Mouse (Mus musculus) cerebellum, postnatal 36 days (tissue): ENCODE measurements around the gene Gabra2.

Experiments
- DNase-seq, 2 experiments: peaks; one replicate each; pipeline ENCODE4 v3.0.0; 2021 to 2022; ENCODE audit warnings: mixed read lengths in 2 of 2

Gene Gabra2

DNA sequence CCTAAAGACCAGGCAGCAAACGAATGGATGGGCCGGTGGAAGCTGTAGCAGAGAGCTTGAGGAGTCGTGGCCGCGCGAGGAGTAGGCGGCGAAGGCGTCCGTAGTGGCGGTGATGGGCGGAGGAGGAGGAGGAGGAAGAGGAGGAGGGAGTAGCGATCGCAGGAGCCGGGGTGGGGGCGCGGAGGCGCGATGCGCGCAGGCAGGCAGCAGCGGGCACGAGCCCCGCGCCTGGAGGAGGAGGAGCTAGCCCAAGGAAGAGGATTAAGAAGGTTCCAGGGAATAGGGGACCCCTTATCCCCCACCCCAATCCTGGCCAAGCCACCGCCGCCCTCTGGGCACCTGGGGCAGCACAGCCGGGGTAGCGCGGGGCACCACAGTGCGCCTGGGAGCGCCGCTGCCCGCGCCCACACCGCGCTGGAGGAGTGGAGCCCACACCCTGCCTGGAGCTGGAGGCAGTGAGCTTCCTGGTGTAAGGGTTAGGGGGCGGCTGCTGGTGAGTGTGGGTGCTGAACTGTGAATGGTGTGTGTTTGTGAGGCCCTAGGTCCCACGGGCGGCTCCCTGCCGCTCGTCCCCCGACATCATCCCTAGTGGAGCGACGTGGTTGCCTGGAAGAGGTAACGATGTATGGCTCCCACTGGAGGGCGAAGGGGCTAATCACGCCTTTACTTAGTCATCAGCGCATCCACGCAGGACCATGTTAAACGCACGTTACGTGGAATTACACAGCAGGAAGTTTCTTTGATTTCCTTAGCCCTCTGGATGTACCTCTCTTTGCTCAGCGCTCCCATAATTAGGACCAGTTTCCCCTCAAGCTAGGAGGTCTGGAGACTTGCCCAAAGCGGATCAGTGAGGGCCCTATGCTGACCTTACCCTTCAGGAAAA, at the start of gene Gabra2:
Gene Gabra2, minus strand, starts transcription at position 125 of the 883 bp plus-strand sequence.
- peak; percentile 41 to 48 for DNase-seq

- no peak for DNase-seq
These were observed 41.0 kb upstream of the Gabra2 start for GRCm38 (mm10) chr5:71136691-71137090.

DNA sequence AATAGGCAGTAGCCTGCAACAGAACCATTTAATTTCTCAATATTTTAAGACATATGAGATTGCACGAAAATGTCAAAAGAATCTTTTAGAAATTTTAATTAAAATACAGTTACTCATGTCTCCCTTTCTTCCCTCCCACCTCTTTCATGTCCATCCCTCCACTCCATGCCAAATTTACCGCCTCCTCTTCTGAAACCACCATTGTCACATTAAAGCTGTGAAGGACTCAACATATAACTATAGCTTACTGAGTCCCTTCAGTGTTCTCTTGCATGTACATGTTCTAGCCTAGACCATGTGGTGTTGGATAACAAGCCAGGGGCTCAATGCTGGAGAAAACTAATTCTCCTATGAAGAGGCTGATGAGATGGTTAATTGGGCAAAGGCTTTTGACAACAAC, 40.2 kb upstream of the Gabra2 start:
- no peak for DNase-seq

GRCm38 (mm10) chr5:71127721-71128120, 32.1 kb upstream of the Gabra2 start:
- no peak for DNase-seq

- no peak for DNase-seq
These were observed 19.6 kb upstream of the Gabra2 start for GRCm38 (mm10) chr5:71115216-71115615.

DNA sequence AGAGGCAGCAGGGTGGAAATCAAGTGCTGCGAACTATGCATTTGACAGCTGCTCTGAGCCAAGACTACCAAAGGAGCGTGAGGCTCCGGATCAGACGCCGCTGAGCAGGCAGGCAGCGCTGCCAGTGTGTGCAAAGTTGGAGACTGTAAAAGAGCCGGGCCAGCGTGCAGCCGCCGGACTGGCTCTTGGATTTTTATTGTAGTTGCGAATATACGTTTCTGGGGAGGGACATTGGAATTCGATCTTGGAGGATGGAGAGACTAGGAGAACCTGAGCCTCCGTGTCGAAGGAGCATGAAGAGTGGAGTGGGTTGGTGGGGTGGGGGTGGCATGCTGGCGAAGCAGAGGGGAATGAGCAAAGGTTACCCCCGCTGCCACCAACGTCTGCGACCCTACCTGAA, 469 bp downstream of the Gabra2 start:
- peak; percentile 33 to 42 for DNase-seq

DNA sequence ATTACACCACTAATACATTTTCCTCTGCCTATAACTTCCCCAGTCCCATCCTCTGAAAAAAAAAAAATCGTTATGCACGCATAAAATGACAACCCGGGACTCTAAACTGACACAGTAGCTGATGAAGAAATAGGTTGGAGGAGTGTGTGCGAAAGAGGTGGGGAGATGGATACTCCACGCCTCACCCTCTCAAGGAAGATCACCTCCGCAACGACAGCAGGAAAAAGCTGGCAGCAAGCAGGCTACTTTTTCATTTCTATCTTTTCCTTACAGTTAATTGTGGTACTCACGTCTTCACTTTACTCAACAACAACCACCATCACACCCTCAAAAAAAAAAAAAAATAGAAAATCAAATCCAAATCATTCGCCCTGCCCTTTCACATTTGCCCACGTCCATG, 873 bp downstream of the Gabra2 start:
- peak in 1 of 2 experiments; percentile 3 for DNase-seq

- DNase-seq, result no peak
These were observed 1.8 kb downstream of the Gabra2 start for GRCm38 (mm10) chr5:71093807-71094206.

- no peak for DNase-seq
These were observed 3.2 kb downstream of the Gabra2 start for GRCm38 (mm10) chr5:71092475-71092874.

GRCm38 (mm10) chr5:71091926-71092325, 3.7 kb downstream of the Gabra2 start:
- no peak for DNase-seq

GRCm38 (mm10) chr5:71078861-71079260, 16.8 kb downstream of the Gabra2 start:
- no peak for DNase-seq

GRCm38 (mm10) chr5:71061696-71062095, 34.0 kb downstream of the Gabra2 start:
- no peak for DNase-seq

- DNase-seq, result no peak
These were observed 37.6 kb downstream of the Gabra2 start for GRCm38 (mm10) chr5:71058047-71058446.

GRCm38 (mm10) chr5:71037352-71037751, 58.3 kb downstream of the Gabra2 start:
- DNase-seq, result no peak

DNA sequence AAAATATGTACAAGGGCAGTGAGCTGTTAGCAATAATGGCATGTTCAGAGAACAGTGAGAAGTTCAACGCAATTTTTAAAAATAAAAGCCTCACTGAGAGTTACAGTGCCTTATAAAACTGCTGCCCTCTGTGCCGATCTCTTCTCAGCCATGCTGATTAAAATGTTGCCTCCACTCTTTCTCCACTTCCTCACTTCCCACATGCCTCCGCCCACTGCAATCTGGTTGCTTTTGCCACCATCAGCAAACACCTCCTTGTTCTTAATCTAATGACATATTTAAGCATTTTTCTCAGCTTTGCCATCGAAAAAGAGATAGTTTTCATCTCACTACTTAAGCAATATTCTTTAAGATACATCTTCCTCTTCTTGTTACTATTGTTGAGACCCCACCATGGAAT, 69.7 kb downstream of the Gabra2 start:
- DNase-seq, result no peak

DNA sequence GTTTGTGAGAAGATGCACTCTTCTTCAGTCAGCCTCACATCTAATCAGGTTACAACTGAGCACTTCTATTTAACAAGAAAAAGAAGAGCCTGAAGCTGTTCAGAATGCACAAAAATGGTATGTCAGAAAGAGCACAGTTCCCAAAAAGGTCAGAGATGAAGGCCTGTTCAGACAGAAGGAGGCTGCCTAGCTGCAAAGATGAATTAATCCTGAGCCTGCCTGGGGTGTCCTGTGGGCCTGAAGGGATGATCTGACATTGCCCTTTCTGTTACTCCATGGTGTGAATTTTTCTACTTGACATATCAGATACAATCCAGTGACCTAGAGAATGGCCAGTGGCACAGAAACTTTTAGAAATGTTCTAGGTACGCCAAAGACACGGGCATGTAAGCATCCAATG, 83.9 kb downstream of the Gabra2 start:
- no peak for DNase-seq

- DNase-seq, result no peak
These were observed 84.4 kb downstream of the Gabra2 start for GRCm38 (mm10) chr5:71011271-71011670.

GRCm38 (mm10) chr5:71010797-71011196, 84.9 kb downstream of the Gabra2 start:
- DNase-seq, result no peak

GRCm38 (mm10) chr5:70995617-70996325, 99.9 kb downstream of the Gabra2 start:
- DNase-seq, result peak; percentile 58 to 61

GRCm38 (mm10) chr5:70993281-70993680, 102.4 kb downstream of the Gabra2 start:
- no peak for DNase-seq

GRCm38 (mm10) chr5:70990891-70991290, 104.8 kb downstream of the Gabra2 start:
- DNase-seq, result no peak
